Mouse (Mus musculus) urinary bladder, postnatal 0 days (tissue): ENCODE data around the gene Ltb. TPM values are rescaled to one million over a fixed set of nuclear protein-coding genes. Genes with fewer than 3 reads are reported as not detected.

Experiments
- microRNA-seq: library from miRNA; unstranded; fragments of <30 nt; microRNA quantifications from one replicate; pipeline ENCODE4, GENCODE M21; 2016
- polyA plus RNA-seq: library from polyadenylated mRNA; unstranded; fragments of >200 nt; fragmentation: Nextera tagmentation; extraction: Ambion mirVana; gene quantifications from 2 replicates; pipeline ENCODE4 v1.2.1, GENCODE M21; 2015

The Ltb gene
- polyA plus RNA-seq = 0.53 and 0.96 TPM in 2 replicates

DNA sequence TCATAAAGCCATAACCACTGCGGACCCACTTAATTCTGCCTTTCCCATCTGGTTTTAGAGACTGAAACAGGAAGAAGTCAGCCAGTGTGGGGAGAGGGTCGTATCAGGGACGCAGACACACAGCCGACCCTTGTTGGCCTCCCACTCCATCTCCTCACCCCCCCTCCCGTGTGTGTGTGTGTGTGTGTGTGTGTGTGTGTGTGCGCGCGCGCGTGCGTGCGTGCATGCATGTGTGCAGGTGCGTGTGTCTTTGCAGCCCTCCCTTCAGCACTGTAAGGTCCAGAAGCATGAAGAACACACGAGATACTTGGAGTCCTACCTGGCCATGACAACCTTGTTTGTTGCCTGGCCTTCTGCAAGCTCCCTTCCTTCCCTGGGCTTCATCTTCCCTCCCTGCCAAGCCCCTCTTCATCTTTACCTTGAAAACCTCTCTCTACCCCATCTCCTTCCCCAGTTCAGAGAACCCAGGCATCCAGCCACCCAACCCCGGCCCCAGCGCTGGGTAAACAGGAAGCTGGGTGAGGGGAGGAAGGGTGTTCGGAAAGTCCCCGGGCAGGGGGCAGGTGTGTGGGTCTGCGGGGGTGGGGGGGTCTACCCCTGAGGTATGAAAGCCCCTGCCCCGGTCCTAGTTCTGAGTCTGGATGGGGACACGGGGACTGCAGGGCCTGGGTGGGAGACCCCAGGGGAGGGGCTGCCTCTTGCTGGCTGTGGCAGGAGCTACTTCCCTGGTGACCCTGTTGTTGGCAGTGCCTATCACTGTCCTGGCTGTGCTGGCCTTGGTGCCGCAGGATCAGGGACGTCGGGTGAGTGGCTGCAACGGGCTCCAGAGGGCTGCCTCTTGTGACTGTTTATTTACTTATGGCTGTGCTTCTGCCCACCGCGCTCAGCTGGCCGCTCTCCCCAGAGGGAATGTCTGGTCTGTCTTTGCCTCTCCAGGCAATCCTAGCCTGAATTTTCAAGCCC lies at the start of gene Ltb:
Gene Ltb (plus strand): TSS at position 559 of the 963 bp plus-strand sequence.

GRCm38 (mm10) chr17:35164568-35165450 lies 29.4 kb upstream of the Ltb start, which contains the start of gene Prrc2a:
Gene Prrc2a (minus strand): TSS chr17:35164897.

DNA sequence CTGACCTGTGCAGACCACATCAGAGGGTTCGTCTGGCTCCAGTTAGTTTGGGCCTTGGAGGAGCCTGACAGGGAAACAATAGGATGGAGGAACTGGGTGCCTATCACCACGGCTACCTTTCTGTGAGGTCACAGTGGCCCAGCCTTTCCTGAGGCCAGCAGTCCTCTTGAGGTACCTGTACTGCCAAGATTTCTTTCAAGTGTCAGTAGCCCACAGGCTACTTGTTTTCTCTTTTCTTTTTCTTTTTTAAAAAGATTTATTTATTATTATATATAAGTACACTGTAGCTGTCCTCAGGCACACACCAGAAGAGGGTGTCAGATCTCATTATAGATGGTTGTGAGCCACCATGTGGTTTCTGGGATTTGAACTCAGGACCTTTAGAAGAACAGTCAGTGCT lies 18.3 kb upstream of the Ltb start, which contains the start of gene Aif1:
Gene Aif1 (minus strand): TSS at position 101 of the 400 bp plus-strand sequence.

GRCm38 (mm10) chr17:35187959-35188610 lies 6.2 kb upstream of the Ltb start, which contains the start of gene Lst1:
Gene Lst1 (minus strand): TSS chr17:35188439.

GRCm38 (mm10) chr17:35201787-35202186 lies 7.5 kb downstream of the Ltb start, which contains the start of gene Tnf:
Gene Tnf (minus strand): TSS chr17:35202007.

GRCm38 (mm10) chr17:35204494-35205379 lies 10.5 kb downstream of the Ltb start, which contains the start of gene Lta:
Gene Lta (minus strand): TSS chr17:35205351.

GRCm38 (mm10) chr17:35220156-35220952 lies 26.1 kb downstream of the Ltb start, which contains the start of gene Gm16181:
Gene Gm16181 (plus strand): TSS chr17:35220834.

GRCm38 (mm10) chr17:35233114-35233980 lies 39.1 kb downstream of the Ltb start, which contains the start of gene Atp6v1g2:
Gene Atp6v1g2 (plus strand): TSS chr17:35233660.

DNA sequence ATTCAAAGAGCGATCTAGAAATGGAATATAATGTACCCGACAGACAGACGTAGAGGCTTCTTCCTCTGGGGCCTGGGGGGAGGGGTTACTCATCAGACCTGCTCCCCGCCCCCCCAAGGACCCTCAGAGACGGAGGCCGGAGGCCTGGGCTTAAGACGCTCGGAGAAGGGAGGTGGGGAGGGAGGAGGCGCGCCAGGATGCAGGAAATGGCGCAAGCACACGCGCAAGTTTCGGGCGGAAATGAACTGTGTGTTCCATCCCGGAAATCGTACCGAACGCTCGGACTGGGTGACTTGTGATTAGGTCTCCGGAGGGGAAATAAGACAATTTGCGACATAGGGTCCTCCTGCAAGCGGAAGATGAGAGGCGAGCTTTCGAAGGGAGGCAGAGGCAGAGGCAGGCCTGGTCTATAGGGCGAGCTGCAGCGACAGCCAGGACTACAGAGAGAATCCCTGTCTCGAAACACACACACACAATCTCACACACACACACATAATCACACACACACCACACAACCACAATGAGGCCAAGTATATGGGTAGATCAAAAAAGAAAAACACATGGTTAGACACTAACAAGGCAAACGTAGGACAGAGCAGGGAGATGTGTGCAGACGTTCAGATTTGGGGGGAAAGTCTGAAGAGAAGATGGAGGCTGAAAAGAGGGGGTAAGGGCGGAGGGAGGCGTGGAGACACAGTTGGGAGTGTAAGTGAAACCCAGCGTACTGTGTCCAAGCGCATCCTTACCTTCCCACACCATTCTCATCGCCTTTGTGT lies 41.6 kb downstream of the Ltb start, which contains the start of gene Nfkbil1:
Gene Nfkbil1 (minus strand): TSS at position 179 of the 776 bp plus-strand sequence.

DNA sequence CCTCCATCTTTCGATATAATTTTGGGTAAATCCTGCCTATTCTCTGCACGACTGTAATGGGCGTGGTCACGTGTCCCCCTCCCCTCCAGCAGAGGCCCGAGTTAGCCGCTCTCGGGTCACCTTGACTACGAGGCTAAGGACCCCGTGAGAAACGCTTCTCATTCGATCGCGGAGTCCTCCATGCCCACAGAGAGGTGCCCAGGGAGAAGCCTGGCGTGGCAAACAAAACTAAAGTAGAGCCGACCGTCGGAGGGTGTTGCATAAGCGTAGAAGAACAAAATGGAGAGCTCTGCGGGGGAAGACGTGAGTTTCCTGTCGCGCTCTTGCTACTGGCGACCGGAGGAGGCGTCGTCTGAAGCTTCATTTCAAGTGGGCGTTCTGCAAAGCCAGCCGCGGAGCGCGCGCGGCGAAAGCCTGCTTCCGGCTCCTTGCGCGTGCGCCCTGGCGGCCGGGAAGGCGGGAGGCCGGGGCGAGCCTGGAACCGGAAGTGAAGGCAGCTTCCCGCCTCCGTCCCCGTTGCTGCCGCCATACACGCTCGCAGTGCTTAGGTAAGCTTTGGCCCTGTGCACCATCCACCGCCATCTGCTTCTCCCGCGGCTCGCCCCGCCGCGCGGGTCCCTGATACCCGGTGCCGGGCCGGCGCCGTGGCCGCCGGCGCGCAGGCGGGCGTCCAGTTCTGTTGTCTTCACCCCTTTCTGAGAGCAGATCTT lies 47.2 kb downstream of the Ltb start, which contains the start of gene Ddx39b:
Gene Ddx39b (plus strand): TSS at position 442 of the 710 bp plus-strand sequence.

Small RNA genes lying within 50 kb of the gene (microRNA-seq; reads per million reads assigned to microRNA genes)
- gene Mir6973a (not detected), gene Mir6974 (not detected), gene Mir6975 (1.9 reads per million)

Other genes starting within 250 kb of the Ltb start
- 4.5 and 5.2 TPM in 2 replicates for gene Hspa1b, start 235.2 kb upstream of the Ltb start, polyA plus RNA-seq
- not detected in 2 replicates for gene Gm20481, start 224.5 kb upstream of the Ltb start, polyA plus RNA-seq
- 36.7 and 39.4 TPM in 2 replicates for gene Hspa1a, start 222.3 kb upstream of the Ltb start, polyA plus RNA-seq
- gene Hspa1l, start 221.7 kb upstream of the Ltb start, polyA plus RNA-seq = 0.16 and 0.25 TPM in 2 replicates
- 82.1 and 83.5 TPM in 2 replicates for gene Lsm2, start 212.6 kb upstream of the Ltb start, polyA plus RNA-seq
- gene Vars, start 193.5 kb upstream of the Ltb start, polyA plus RNA-seq = 42.0 and 44.7 TPM in 2 replicates
- 0.19 and 0.24 TPM in 2 replicates for gene Vwa7, start 177.9 kb upstream of the Ltb start, polyA plus RNA-seq
- 1.3 and 1.7 TPM in 2 replicates for gene Sapcd1, start 166.4 kb upstream of the Ltb start, polyA plus RNA-seq
- 0.88 and 1.3 TPM in 2 replicates for gene Msh5, start 147.7 kb upstream of the Ltb start, polyA plus RNA-seq
- 240 and 276 TPM in 2 replicates for gene Clic1, start 144.5 kb upstream of the Ltb start, polyA plus RNA-seq
- 118 and 126 TPM in 2 replicates for gene Ddah2, start 135.4 kb upstream of the Ltb start, polyA plus RNA-seq
- gene Ly6g6c, start 129.1 kb upstream of the Ltb start, polyA plus RNA-seq = 0.45 and 0.58 TPM in 2 replicates
- 0.42 and 1.7 TPM in 2 replicates for gene Mpig6b, start 128.3 kb upstream of the Ltb start, polyA plus RNA-seq
- gene Ly6g6e, start 117.5 kb upstream of the Ltb start, polyA plus RNA-seq = 8.2 and 8.3 TPM in 2 replicates
- gene Ly6g6d, start 116.4 kb upstream of the Ltb start, polyA plus RNA-seq = 1.6 and 2.2 TPM in 2 replicates
- gene Ly6g6f, start 108.8 kb upstream of the Ltb start, polyA plus RNA-seq = 0.18 TPM in 1 of 2 replicates, not detected in the other
- gene Abhd16a, start 105.2 kb upstream of the Ltb start, polyA plus RNA-seq = 93.1 and 93.2 TPM in 2 replicates
- gene Ly6g5c, start 86.2 kb upstream of the Ltb start, polyA plus RNA-seq = not detected in 2 replicates
- 0.22 and 0.35 TPM in 2 replicates for gene Ly6g5b, start 79.0 kb upstream of the Ltb start, polyA plus RNA-seq
- gene Gpank1, start 73.0 kb upstream of the Ltb start, polyA plus RNA-seq = 9.5 and 11.9 TPM in 2 replicates
- gene Csnk2b, start 72.4 kb upstream of the Ltb start, polyA plus RNA-seq = 189 and 201 TPM in 2 replicates
- gene D17H6S53E, start 68.1 kb upstream of the Ltb start, polyA plus RNA-seq = 9.9 and 10.8 TPM in 2 replicates
- 0.95 TPM in 1 of 2 replicates, not detected in the other for gene Apom, start 62.4 kb upstream of the Ltb start, polyA plus RNA-seq
- gene Bag6, start 59.3 kb upstream of the Ltb start, polyA plus RNA-seq = 28.9 and 35.6 TPM in 2 replicates
- gene Prrc2a, start 29.5 kb upstream of the Ltb start, polyA plus RNA-seq = 73.9 and 74.9 TPM in 2 replicates
- 11.2 and 12.6 TPM in 2 replicates for gene Aif1, start 18.4 kb upstream of the Ltb start, polyA plus RNA-seq
- 13.5 and 15.8 TPM in 2 replicates for gene Lst1, start 6.0 kb upstream of the Ltb start, polyA plus RNA-seq
- gene Tnf, start 7.6 kb downstream of the Ltb start, polyA plus RNA-seq = 0.40 and 0.69 TPM in 2 replicates
- 0.12 and 0.30 TPM in 2 replicates for gene Lta, start 10.9 kb downstream of the Ltb start, polyA plus RNA-seq
- not detected in 2 replicates for gene Gm16181, start 26.4 kb downstream of the Ltb start, polyA plus RNA-seq
- 4.5 TPM in 2 replicates for gene Atp6v1g2, start 39.2 kb downstream of the Ltb start, polyA plus RNA-seq
- 7.0 and 7.5 TPM in 2 replicates for gene Nfkbil1, start 41.4 kb downstream of the Ltb start, polyA plus RNA-seq
- gene Ddx39b, start 47.3 kb downstream of the Ltb start, polyA plus RNA-seq = 170 TPM in 2 replicates
- 251 and 342 TPM in 2 replicates for gene H2-D1, start 68.3 kb downstream of the Ltb start, polyA plus RNA-seq
- 0.05 TPM in 1 of 2 replicates, not detected in the other for gene H2-Q1, start 126.0 kb downstream of the Ltb start, polyA plus RNA-seq
- 1.9 and 2.7 TPM in 2 replicates for gene H2-Q2, start 147.8 kb downstream of the Ltb start, polyA plus RNA-seq
- gene H2-Q4, start 185.2 kb downstream of the Ltb start, polyA plus RNA-seq = 3.3 and 3.8 TPM in 2 replicates
- 0.25 and 0.59 TPM in 2 replicates for gene H2-Q6, start 230.4 kb downstream of the Ltb start, polyA plus RNA-seq
- 1.6 and 2.2 TPM in 2 replicates for gene H2-Q7, start 244.7 kb downstream of the Ltb start, polyA plus RNA-seq